Mouse (Mus musculus): ENCODE results near the gene Snrnp27. TPM values are rescaled to one million over a fixed set of nuclear protein-coding genes. Genes with fewer than 3 reads are reported as not detected.

The Snrnp27 gene
- polyA plus RNA-seq, 1 experiment from 2014 or later = 139 TPM

DNA sequence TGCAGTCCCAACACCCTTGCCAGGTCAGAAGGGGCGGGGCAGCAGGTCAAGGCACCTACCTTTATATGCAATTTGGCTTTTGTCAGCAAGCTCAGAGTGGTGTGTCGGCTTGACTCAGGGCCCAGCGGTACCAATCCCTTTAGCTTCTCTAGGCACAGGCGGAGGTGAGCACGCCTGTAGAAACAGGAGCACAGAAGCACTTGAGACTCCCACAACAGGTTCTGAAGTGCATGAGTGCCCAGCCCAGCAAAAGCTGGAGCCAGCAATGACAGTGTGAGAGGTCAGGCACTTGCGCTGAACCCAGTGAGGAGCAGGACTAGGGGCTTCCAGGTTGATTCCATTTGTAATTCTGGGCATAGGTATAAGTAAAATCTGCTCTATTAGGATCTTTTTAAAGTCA is 31.3 kb downstream of the Snrnp27 start:
- Histone ChIP-seq H3K36me3 (ENCODE audit: control insufficient read depth, insufficient read depth, low read length) (no peaks in the 10 kb centered on the region), H3K4me1 (replicated peaks; ENCODE audit: control insufficient read depth, insufficient read depth, low read length) (no peaks in the 10 kb centered on the region), H3K4me3 (ENCODE audit: low read depth, low read length) (no peak overlapping the region), H3K9me3 (ENCODE audit: control insufficient read depth, low read length) (no peaks in the 10 kb centered on the region), H3K9ac (ENCODE audit: low read length) (no peak overlapping the region), H3K4me2 (ENCODE audit: low read depth, low read length, severe bottlenecking) (no peak overlapping the region), H3K27ac (ENCODE audit: low read depth, low read length) (no peak overlapping the region), H3K27me3 (ENCODE audit: control insufficient read depth, insufficient read depth, low read length) (no peaks in the 10 kb centered on the region)
- ATAC-seq (replicated peaks; ENCODE audit: low FRiP score) (no peak), DNase-seq (ENCODE audit: low spot score) (no peak)
- 89% methylated on average over 6 of the region's 6 CpGs for WGBS

DNA sequence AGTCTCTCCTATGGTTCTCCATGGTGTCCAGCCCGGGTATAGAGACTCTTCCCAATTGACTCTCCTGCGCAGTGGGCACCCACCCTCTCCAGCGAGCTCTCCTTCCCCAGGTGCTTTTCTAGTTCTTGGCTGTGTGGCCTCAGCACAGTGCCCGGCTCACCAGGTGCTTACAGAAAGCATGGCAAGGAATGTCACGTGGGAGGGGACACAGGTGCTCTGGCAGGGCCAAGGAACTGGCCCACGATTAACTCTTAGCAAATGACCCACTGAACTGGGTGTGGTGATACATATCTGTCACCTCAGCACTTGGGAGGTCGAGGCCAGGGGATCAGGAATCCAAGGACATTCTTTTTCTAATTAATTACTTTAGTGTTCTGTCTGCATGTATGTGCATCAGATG is 38.2 kb downstream of the Snrnp27 start:
- H3K4me3 ChIP-seq (ENCODE audit: low read depth, low read length) = no peak overlapping the region
- H3K27me3 ChIP-seq (ENCODE audit: control insufficient read depth, insufficient read depth, low read length) = no peaks in the 10 kb centered on the region
- no peak overlapping the region for H3K4me2 ChIP-seq (ENCODE audit: low read depth, low read length, severe bottlenecking)
- H3K4me1 ChIP-seq (replicated peaks; ENCODE audit: control insufficient read depth, insufficient read depth, low read length) = no peaks in the 10 kb centered on the region; the same call in 1 of the 2 replicates
- H3K9me3 ChIP-seq (ENCODE audit: control insufficient read depth, low read length) = no peaks in the 10 kb centered on the region
- ATAC-seq (replicated peaks; ENCODE audit: low FRiP score) (no peak), DNase-seq (ENCODE audit: low spot score) (no peak)
- H3K27ac ChIP-seq (ENCODE audit: low read depth, low read length) = no peak overlapping the region
- no peaks in the 10 kb centered on the region for H3K36me3 ChIP-seq (ENCODE audit: control insufficient read depth, insufficient read depth, low read length)
- WGBS = 78% methylated on average over 7 of the region's 7 CpGs
- H3K9ac ChIP-seq (ENCODE audit: low read length) = no peak overlapping the region

DNA sequence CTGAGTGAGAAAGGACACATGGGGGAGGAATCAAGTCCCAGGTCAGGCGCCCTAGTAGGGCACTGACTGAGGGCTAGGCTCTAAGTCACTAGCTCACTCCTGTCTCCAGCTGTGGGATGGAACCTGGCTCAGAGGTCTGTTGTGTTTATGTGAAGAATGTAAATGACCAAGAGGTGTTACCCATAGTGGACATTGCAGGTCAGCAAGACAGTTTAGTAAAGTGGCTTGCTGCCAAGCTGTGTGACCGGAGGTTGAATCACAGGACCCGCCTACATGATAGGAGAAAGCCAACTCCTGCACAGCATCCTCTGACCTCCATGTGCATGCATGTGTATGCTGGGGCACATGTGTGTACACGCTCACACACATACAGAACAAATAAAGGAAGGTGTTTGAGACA is 38.8 kb downstream of the Snrnp27 start:
- 79% methylated on average over 4 of the region's 4 CpGs for WGBS
- no peak for ATAC-seq (replicated peaks; ENCODE audit: low FRiP score)
- H3K4me3 ChIP-seq (ENCODE audit: low read depth, low read length) = no peak overlapping the region

DNA sequence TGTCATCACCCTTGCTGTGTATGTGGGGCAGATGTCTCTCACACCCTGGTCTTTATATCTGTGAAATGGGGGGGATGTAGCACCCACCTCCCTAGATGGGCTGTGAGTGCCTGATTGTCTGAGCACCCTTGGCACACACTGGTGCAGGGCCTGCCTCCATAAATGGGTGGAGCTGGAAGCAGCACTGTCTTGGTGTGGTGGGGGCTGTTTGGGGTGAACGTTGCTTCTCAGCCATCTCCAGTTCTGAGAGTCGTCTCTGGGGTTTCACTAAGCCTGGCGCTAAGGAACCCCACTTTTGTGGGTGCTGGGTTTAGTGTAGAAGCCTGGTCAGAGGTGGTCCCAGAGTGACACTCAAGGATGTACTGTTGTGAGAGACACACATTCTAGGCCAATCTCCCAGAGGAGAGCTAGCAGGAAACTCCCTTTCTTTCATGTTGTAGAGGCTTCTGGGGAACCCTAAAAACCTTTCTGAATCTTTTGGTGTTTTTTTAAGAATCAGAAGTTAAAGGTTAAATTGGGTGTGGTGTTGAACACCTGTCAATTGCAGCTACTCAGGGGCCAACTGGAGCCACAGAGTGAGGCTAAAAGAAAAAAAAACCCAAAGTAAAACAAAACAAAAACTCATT is 39.4 kb downstream of the Snrnp27 start:
- H3K4me1 ChIP-seq (replicated peaks; ENCODE audit: control insufficient read depth, insufficient read depth, low read length) = no peaks in the 10 kb centered on the region; the same call in 1 of the 2 replicates
- H3K9ac ChIP-seq (ENCODE audit: low read length) = no peak overlapping the region
- no peak overlapping the region for H3K4me2 ChIP-seq (ENCODE audit: low read depth, low read length, severe bottlenecking)
- 79% methylated on average over 3 of the region's 3 CpGs for WGBS
- no peak for DNase-seq (ENCODE audit: low spot score)
- no peaks in the 10 kb centered on the region for H3K9me3 ChIP-seq (ENCODE audit: control insufficient read depth, low read length)
- no peak overlapping the region for H3K27ac ChIP-seq (ENCODE audit: low read depth, low read length)
- no peak for ATAC-seq (replicated peaks; ENCODE audit: low FRiP score)
- no peaks in the 10 kb centered on the region for H3K27me3 ChIP-seq (ENCODE audit: control insufficient read depth, insufficient read depth, low read length)
- H3K4me3 ChIP-seq (ENCODE audit: low read depth, low read length) = no peak overlapping the region
- H3K36me3 ChIP-seq (ENCODE audit: control insufficient read depth, insufficient read depth, low read length) = no peaks in the 10 kb centered on the region

More for the DNA sequence above, 38.8 kb downstream of the Snrnp27 start:
- Histone ChIP-seq H3K4me2 (ENCODE audit: low read depth, low read length, severe bottlenecking) (no peak overlapping the region), H3K4me1 (replicated peaks; ENCODE audit: control insufficient read depth, insufficient read depth, low read length) (no peaks in the 10 kb centered on the region; the same call in 1 of the 2 replicates), H3K9me3 (ENCODE audit: control insufficient read depth, low read length) (no peaks in the 10 kb centered on the region), H3K27me3 (ENCODE audit: control insufficient read depth, insufficient read depth, low read length) (no peaks in the 10 kb centered on the region), H3K36me3 (ENCODE audit: control insufficient read depth, insufficient read depth, low read length) (no peaks in the 10 kb centered on the region), H3K27ac (ENCODE audit: low read depth, low read length) (no peak overlapping the region), H3K9ac (ENCODE audit: low read length) (no peak overlapping the region)
- DNase-seq (ENCODE audit: low spot score) = no peak

DNA sequence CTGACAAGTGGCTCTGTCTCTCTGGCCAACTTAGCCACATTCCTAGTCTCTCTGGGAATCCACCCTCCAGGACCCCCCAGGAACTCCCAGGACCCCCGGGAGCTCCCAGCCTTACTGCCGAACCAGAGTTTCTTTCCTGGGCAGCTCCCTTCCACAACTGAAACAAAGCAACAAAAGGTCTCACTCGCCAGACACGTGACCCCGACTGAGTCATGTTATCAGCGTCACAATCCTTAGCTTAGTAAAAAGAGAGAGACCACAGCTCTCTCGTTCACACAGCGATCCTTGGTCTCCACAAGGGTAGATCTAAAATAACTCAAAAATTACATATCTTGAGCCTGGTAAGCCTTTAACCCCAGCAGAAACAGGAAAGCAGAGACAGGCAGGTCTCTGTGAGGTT is 42.6 kb downstream of the Snrnp27 start:
- WGBS = 69% methylated on average over 8 of the region's 8 CpGs
- Histone ChIP-seq H3K4me1 (replicated peaks; ENCODE audit: control insufficient read depth, insufficient read depth, low read length) (no peaks in the 10 kb centered on the region; the same call in 1 of the 2 replicates), H3K36me3 (ENCODE audit: control insufficient read depth, insufficient read depth, low read length) (no peaks in the 10 kb centered on the region), H3K9ac (ENCODE audit: low read length) (no peak overlapping the region), H3K27ac (ENCODE audit: low read depth, low read length) (no peak overlapping the region), H3K4me3 (ENCODE audit: low read depth, low read length) (no peak overlapping the region), H3K4me2 (ENCODE audit: low read depth, low read length, severe bottlenecking) (no peak overlapping the region), H3K27me3 (ENCODE audit: control insufficient read depth, insufficient read depth, low read length) (no peaks in the 10 kb centered on the region), H3K9me3 (ENCODE audit: control insufficient read depth, low read length) (no peaks in the 10 kb centered on the region)
- DNase-seq (ENCODE audit: low spot score) = no peak
- no peak for ATAC-seq (replicated peaks; ENCODE audit: low FRiP score)

DNA sequence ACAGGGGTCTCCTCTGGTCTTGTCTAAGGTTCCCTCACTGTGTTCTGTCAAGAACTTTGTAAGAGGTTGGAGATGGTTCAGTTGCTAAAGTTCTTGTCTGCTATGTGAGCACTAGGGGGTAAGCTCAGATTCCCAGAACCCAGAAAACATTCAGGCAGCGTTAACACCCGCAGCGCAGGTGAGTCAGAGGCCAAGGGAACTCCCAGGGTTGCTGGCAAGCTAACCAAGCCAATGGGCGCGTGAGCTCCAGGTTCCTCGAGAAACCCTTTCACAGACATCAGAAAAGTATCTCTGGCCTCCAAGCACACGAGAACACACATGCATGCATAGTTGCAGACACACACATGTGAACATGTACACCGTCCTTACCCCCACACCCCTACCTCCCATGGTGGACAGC is 43.5 kb downstream of the Snrnp27 start:
- 89% methylated on average over 8 of the region's 8 CpGs for WGBS
- no peak for DNase-seq (ENCODE audit: low spot score)
- no peak for ATAC-seq (replicated peaks; ENCODE audit: low FRiP score)

DNA sequence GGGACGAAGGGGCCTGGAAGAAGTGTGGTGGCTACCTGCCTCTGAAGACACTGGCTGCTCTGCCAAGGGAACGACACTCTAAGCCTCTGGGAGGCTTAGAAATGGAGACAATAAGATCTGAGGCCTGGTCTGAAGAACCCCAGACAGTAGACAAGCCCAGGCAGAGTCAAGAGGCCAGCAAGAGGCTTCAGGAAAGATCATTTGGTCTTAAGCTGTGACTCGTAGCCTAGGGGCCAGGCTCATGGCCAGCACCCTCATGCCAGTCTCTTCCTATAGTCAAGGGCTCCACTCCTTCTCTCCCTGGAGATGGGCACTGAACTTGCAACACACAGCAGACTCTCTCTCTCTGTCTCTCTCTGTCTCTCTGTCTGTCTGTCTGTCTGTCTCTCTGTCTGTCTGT is 44.2 kb downstream of the Snrnp27 start:
- Histone ChIP-seq H3K9ac (ENCODE audit: low read length) (no peak overlapping the region), H3K27ac (ENCODE audit: low read depth, low read length) (no peak overlapping the region), H3K36me3 (ENCODE audit: control insufficient read depth, insufficient read depth, low read length) (no peaks in the 10 kb centered on the region), H3K27me3 (ENCODE audit: control insufficient read depth, insufficient read depth, low read length) (no peaks in the 10 kb centered on the region), H3K4me2 (ENCODE audit: low read depth, low read length, severe bottlenecking) (no peak overlapping the region), H3K4me3 (ENCODE audit: low read depth, low read length) (no peak overlapping the region), H3K4me1 (replicated peaks; ENCODE audit: control insufficient read depth, insufficient read depth, low read length) (no peaks in the 10 kb centered on the region; the same call in 1 of the 2 replicates), H3K9me3 (ENCODE audit: control insufficient read depth, low read length) (no peaks in the 10 kb centered on the region)
- ATAC-seq (replicated peaks; ENCODE audit: low FRiP score) (no peak), DNase-seq (ENCODE audit: low spot score) (no peak)
- WGBS = 78% methylated on average over 3 of the region's 3 CpGs

More for the DNA sequence above, 43.5 kb downstream of the Snrnp27 start:
- H3K4me2 ChIP-seq (ENCODE audit: low read depth, low read length, severe bottlenecking) = no peak overlapping the region
- H3K4me1 ChIP-seq (replicated peaks; ENCODE audit: control insufficient read depth, insufficient read depth, low read length) = no peaks in the 10 kb centered on the region; the same call in 1 of the 2 replicates
- H3K27me3 ChIP-seq (ENCODE audit: control insufficient read depth, insufficient read depth, low read length) = no peaks in the 10 kb centered on the region
- H3K27ac ChIP-seq (ENCODE audit: low read depth, low read length) = no peak overlapping the region
- H3K4me3 ChIP-seq (ENCODE audit: low read depth, low read length) = no peak overlapping the region
- no peaks in the 10 kb centered on the region for H3K36me3 ChIP-seq (ENCODE audit: control insufficient read depth, insufficient read depth, low read length)
- no peak overlapping the region for H3K9ac ChIP-seq (ENCODE audit: low read length)
- H3K9me3 ChIP-seq (ENCODE audit: control insufficient read depth, low read length) = no peaks in the 10 kb centered on the region

DNA sequence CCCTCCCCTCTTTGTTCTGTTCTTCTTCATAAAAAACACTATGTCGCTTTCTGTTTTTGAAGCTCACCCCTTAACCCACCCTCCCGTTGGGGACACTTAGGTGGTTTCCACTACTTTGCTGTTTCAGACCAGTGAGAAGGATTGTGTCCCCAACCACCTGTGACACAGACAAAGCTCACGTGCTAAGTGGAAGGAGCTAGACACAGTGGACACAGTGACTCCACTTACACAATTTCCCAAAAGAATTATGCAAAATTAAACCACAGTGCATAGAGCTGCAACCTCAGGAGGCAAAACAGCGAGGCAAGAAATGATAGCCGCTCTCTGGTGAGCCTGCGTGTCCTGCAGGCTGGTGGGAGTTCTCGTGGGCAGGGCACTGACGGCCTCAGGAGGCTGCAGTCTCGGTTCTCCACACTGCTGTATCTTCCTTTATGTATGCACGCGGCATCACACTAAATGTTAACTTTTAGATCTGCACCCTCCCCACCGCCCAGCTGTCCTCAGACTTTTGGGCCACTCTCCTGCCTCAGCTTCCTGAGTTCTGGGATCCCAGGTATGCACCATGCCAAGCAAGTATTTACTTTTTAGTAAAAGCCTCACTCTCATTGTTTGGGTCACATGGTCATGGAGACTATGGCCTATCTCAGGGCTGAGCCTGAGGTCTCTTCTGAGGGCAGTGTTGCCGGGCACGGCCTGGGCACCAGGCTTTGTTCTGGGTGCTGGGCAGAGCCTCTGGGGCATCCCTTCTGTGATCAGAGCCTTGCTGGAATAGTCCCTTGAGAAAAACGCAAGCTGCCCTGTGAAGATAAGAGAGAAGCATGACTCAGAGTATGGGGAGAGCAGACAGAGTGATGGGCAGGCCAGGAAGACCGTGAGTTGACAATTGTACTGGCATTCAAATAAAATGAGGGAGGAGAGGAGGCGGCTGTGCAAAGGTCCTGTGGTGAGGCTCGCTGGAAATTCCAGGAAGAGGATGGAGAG is 44.9 kb downstream of the Snrnp27 start:
- no peak for ATAC-seq (replicated peaks; ENCODE audit: low FRiP score)
- Histone ChIP-seq H3K9ac (ENCODE audit: low read length) (no peak overlapping the region), H3K27ac (ENCODE audit: low read depth, low read length) (no peak overlapping the region), H3K36me3 (ENCODE audit: control insufficient read depth, insufficient read depth, low read length) (no peaks in the 10 kb centered on the region), H3K4me3 (ENCODE audit: low read depth, low read length) (no peak overlapping the region), H3K4me2 (ENCODE audit: low read depth, low read length, severe bottlenecking) (no peak overlapping the region), H3K27me3 (ENCODE audit: control insufficient read depth, insufficient read depth, low read length) (no peaks in the 10 kb centered on the region), H3K4me1 (replicated peaks; ENCODE audit: control insufficient read depth, insufficient read depth, low read length) (no peaks in the 10 kb centered on the region; the same call in 1 of the 2 replicates), H3K9me3 (ENCODE audit: control insufficient read depth, low read length) (no peaks in the 10 kb centered on the region)
- 83% methylated on average over 18 of the region's 18 CpGs for WGBS
- DNase-seq (ENCODE audit: low spot score) = no peak
